Mouse (Mus musculus): ENCODE measurements around the gene Myzap.

GRCm38 (mm10) chr9:71604914-71605635 is 12.9 kb upstream of the Myzap start:
- no peak for TF ChIP-seq CTCF (IDR thresholded peaks at IDR 0.05; ENCODE audit: low read depth)
- no peak for TF ChIP-seq EP300 (IDR thresholded peaks at IDR 0.05; ENCODE audit: low read depth)
